Mouse (Mus musculus): ENCODE results near the gene Ficd. TPM values are rescaled to one million over a fixed set of nuclear protein-coding genes. Genes with fewer than 3 reads are reported as not detected.
A peak's percentile ranks its signal among the peaks of the same experiment; 100 is the strongest.

The Ficd gene
- polyA plus RNA-seq, 1 experiment from 2014 or later, result 5.5 TPM

GRCm38 (mm10) chr5:113719221-113719661, 16.4 kb upstream of the Ficd start:
- Histone ChIP-seq H3K9me3 (ENCODE audit: control insufficient read depth, low read length) (no peaks in the 10 kb centered on the region), H3K4me1 (replicated peaks; ENCODE audit: control insufficient read depth, insufficient read depth) (no peaks in the 10 kb centered on the region), H3K9ac (ENCODE audit: low read length) (no peak overlapping the region), H3K4me3 (ENCODE audit: low read depth, low read length) (no peak overlapping the region), H3K36me3 (ENCODE audit: control insufficient read depth, insufficient read depth, low read length) (no peaks in the 10 kb centered on the region), H3K4me2 (replicated peaks; ENCODE audit: low read depth) (no peak overlapping the region), H3K27me3 (ENCODE audit: control insufficient read depth, insufficient read depth, low read length) (no peaks in the 10 kb centered on the region), H3K27ac (replicated peaks) (no peak overlapping the region)
- WGBS, result 86% methylated on average over 8 of the region's 8 CpGs
- TF ChIP-seq EP300 (optimal IDR thresholded peaks at IDR 0.05) (no peak), CTCF (IDR thresholded peaks at IDR 0.05; ENCODE audit: low read depth) (no peak)
- DNase-seq (ENCODE audit: low spot score) (no peak), ATAC-seq (ENCODE audit: low FRiP score, low TSS enrichment) (no peak)

- WGBS, result 77% methylated on average over 10 of the region's 10 CpGs
Observed at GRCm38 (mm10) chr5:113722224-113723013, 13.2 kb upstream of the Ficd start.

GRCm38 (mm10) chr5:113723567-113724237, 11.9 kb upstream of the Ficd start:
- Histone ChIP-seq H3K9ac (ENCODE audit: low read length) (no peak overlapping the region), H3K4me1 (replicated peaks; ENCODE audit: control insufficient read depth, insufficient read depth) (no peaks in the 10 kb centered on the region), H3K4me2 (replicated peaks; ENCODE audit: low read depth) (no peak overlapping the region), H3K36me3 (ENCODE audit: control insufficient read depth, insufficient read depth, low read length) (no peaks in the 10 kb centered on the region), H3K9me3 (ENCODE audit: control insufficient read depth, low read length) (no peaks in the 10 kb centered on the region), H3K27ac (replicated peaks) (no peak overlapping the region), H3K27me3 (ENCODE audit: control insufficient read depth, insufficient read depth, low read length) (no peaks in the 10 kb centered on the region), H3K4me3 (ENCODE audit: low read depth, low read length) (no peak overlapping the region)
- 33% methylated on average over 8 of the region's 8 CpGs for WGBS
- ATAC-seq (ENCODE audit: low FRiP score, low TSS enrichment) (no peak), DNase-seq (ENCODE audit: low spot score) (no peak)
- TF ChIP-seq CTCF (IDR thresholded peaks at IDR 0.05; ENCODE audit: low read depth), result no peak
- no peak for TF ChIP-seq EP300 (optimal IDR thresholded peaks at IDR 0.05)

More at GRCm38 (mm10) chr5:113722224-113723013, 13.2 kb upstream of the Ficd start:
- Histone ChIP-seq H3K4me1 (replicated peaks; ENCODE audit: control insufficient read depth, insufficient read depth) (no peaks in the 10 kb centered on the region), H3K4me2 (replicated peaks; ENCODE audit: low read depth) (no peak overlapping the region), H3K27ac (replicated peaks) (no peak overlapping the region), H3K36me3 (ENCODE audit: control insufficient read depth, insufficient read depth, low read length) (no peaks in the 10 kb centered on the region), H3K4me3 (ENCODE audit: low read depth, low read length) (no peak overlapping the region), H3K27me3 (ENCODE audit: control insufficient read depth, insufficient read depth, low read length) (no peaks in the 10 kb centered on the region), H3K9ac (ENCODE audit: low read length) (no peak overlapping the region), H3K9me3 (ENCODE audit: control insufficient read depth, low read length) (no peaks in the 10 kb centered on the region)
- ATAC-seq (ENCODE audit: low FRiP score, low TSS enrichment) (no peak), DNase-seq (ENCODE audit: low spot score) (no peak)
- TF ChIP-seq EP300 (optimal IDR thresholded peaks at IDR 0.05) (no peak), CTCF (IDR thresholded peaks at IDR 0.05; ENCODE audit: low read depth) (peak; percentile 43)

- H3K4me2 ChIP-seq (replicated peaks; ENCODE audit: low read depth), result no peak within 1 kb of the TSS
- no peaks in the 10 kb centered on the region for H3K4me1 ChIP-seq (replicated peaks; ENCODE audit: control insufficient read depth, insufficient read depth)
- H3K9ac ChIP-seq (ENCODE audit: low read length), result no peak within 1 kb of the TSS
- DNase-seq (ENCODE audit: low spot score) (peak; percentile 84), ATAC-seq (ENCODE audit: low FRiP score, low TSS enrichment) (peak; percentile 75)
- no peak within 1 kb of the TSS for H3K27ac ChIP-seq (replicated peaks)
- TF ChIP-seq EP300 (optimal IDR thresholded peaks at IDR 0.05), result no peak
- peak; percentile 89 for TF ChIP-seq CTCF (IDR thresholded peaks at IDR 0.05; ENCODE audit: low read depth)
- no peaks in the 10 kb centered on the region for H3K27me3 ChIP-seq (ENCODE audit: control insufficient read depth, insufficient read depth, low read length)
- no peaks in the 10 kb centered on the region for H3K36me3 ChIP-seq (ENCODE audit: control insufficient read depth, insufficient read depth, low read length)
- no peak within 1 kb of the TSS for H3K4me3 ChIP-seq (ENCODE audit: low read depth, low read length)
- no peaks in the 10 kb centered on the region for H3K9me3 ChIP-seq (ENCODE audit: control insufficient read depth, low read length)
- WGBS, result 3% methylated on average over 15 of the region's 15 CpGs
Observed at GRCm38 (mm10) chr5:113724446-113724845, 11.2 kb upstream of the Ficd start, which contains the start of gene 1700069L16Rik. TSS of gene 1700069L16Rik (minus strand) at chr5:113724772.

GRCm38 (mm10) chr5:113725417-113725816, 10.2 kb upstream of the Ficd start:
- Histone ChIP-seq H3K9me3 (ENCODE audit: control insufficient read depth, low read length) (no peaks in the 10 kb centered on the region), H3K27me3 (ENCODE audit: control insufficient read depth, insufficient read depth, low read length) (no peaks in the 10 kb centered on the region), H3K27ac (replicated peaks) (no peak overlapping the region), H3K9ac (ENCODE audit: low read length) (no peak overlapping the region), H3K36me3 (ENCODE audit: control insufficient read depth, insufficient read depth, low read length) (no peaks in the 10 kb centered on the region), H3K4me2 (replicated peaks; ENCODE audit: low read depth) (no peak overlapping the region), H3K4me3 (ENCODE audit: low read depth, low read length) (no peak overlapping the region), H3K4me1 (replicated peaks; ENCODE audit: control insufficient read depth, insufficient read depth) (no peaks in the 10 kb centered on the region)
- DNase-seq (ENCODE audit: low spot score), result no peak
- ATAC-seq (ENCODE audit: low FRiP score, low TSS enrichment), result no peak
- TF ChIP-seq EP300 (optimal IDR thresholded peaks at IDR 0.05) (no peak), CTCF (IDR thresholded peaks at IDR 0.05; ENCODE audit: low read depth) (no peak)
- 74% methylated on average over 12 of the region's 12 CpGs for WGBS

- Histone ChIP-seq H3K9me3 (ENCODE audit: control insufficient read depth, low read length) (no peaks in the 10 kb centered on the region), H3K27ac (replicated peaks) (no peak overlapping the region), H3K36me3 (ENCODE audit: control insufficient read depth, insufficient read depth, low read length) (no peaks in the 10 kb centered on the region), H3K4me1 (replicated peaks; ENCODE audit: control insufficient read depth, insufficient read depth) (no peaks in the 10 kb centered on the region), H3K27me3 (ENCODE audit: control insufficient read depth, insufficient read depth, low read length) (no peaks in the 10 kb centered on the region), H3K4me3 (ENCODE audit: low read depth, low read length) (no peak overlapping the region), H3K4me2 (replicated peaks; ENCODE audit: low read depth) (no peak overlapping the region), H3K9ac (ENCODE audit: low read length) (no peak overlapping the region)
- ATAC-seq (ENCODE audit: low FRiP score, low TSS enrichment) (no peak), DNase-seq (ENCODE audit: low spot score) (no peak)
- 71% methylated on average over 6 of the region's 6 CpGs for WGBS
- TF ChIP-seq EP300 (optimal IDR thresholded peaks at IDR 0.05), result no peak
- TF ChIP-seq CTCF (IDR thresholded peaks at IDR 0.05; ENCODE audit: low read depth), result no peak
Observed at GRCm38 (mm10) chr5:113726618-113727017, 9.0 kb upstream of the Ficd start.
